38 mouse cellular contexts compared by ENCODE assay signal in genomic region chr2:35422384-35422783, GRCm38 (mm10). TPM values are rescaled to one million over a fixed set of nuclear protein-coding genes. Genes with fewer than 3 reads are reported as not detected.
DNase-seq lines count a peak whose midpoint lies in the region; ATAC-seq lines count a peak whose summit lies in the region.
"Had no signal": no experiment of that assay in that cellular context is flagged by ENCODE, and none has a peak within 500 bp of the region (broad histone marks: within the 10 kb centered on the region; RNA-seq: fewer than 3 reads in every experiment).

No protein-coding gene starts in this region.

- no peaks in the 10 kb centered on the region for H3K27me3 ChIP-seq in hindbrain, embryonic 14.5 days (ENCODE audit: control insufficient read depth, insufficient read depth, low read length)
- H3K27me3 ChIP-seq: embryonic facial prominence, embryonic 15.5 days; forebrain, embryonic 12.5 days; hindbrain, embryonic 13.5 days; limb, embryonic 13.5 days had no signal

- peak; percentile 98 for ATAC-seq in CD4-positive, CD25-positive, alpha-beta regulatory T cell, adult 4 months
- peak; percentile 33 to 51; a peak in 3 of 4 replicates for ATAC-seq in hematopoietic stem cell, adult 5-6 weeks (replicated peaks in 1 of 2; ENCODE audit: insufficient read depth in 1 of 2, low FRiP score in 2 of 2, low TSS enrichment in 1 of 2, low read depth in 1 of 2, poor library complexity in 2 of 2, severe bottlenecking in 2 of 2)
- no peak for ATAC-seq in hindbrain, embryonic 14.5 days (ENCODE audit: low FRiP score)
- ATAC-seq: forebrain, postnatal 0 days had no signal

- no peak overlapping the region for H3K4me3 ChIP-seq in hindbrain, embryonic 14.5 days (replicated peaks; ENCODE audit: low read length)
- H3K4me3 ChIP-seq: embryonic facial prominence, embryonic 10.5 days; embryonic facial prominence, embryonic 15.5 days; forebrain, embryonic 12.5 days; hindbrain, embryonic 13.5 days; limb, embryonic 13.5 days had no signal

- H3K9me3 ChIP-seq in hindbrain, embryonic 14.5 days (ENCODE audit: control insufficient read depth, low read length): 0 out of 2 replicates have a peak, but pooled peaks cover 7% of the 10 kb centered on the region
- H3K9me3 ChIP-seq: embryonic facial prominence, embryonic 15.5 days; hindbrain, embryonic 13.5 days had no signal

- no peaks in the 10 kb centered on the region for H3K36me3 ChIP-seq in hindbrain, embryonic 14.5 days (replicated peaks; ENCODE audit: control insufficient read depth, insufficient read depth)
- H3K36me3 ChIP-seq: forebrain, embryonic 12.5 days had no signal

- H3K4me2 ChIP-seq in hindbrain, embryonic 14.5 days (replicated peaks): no peak overlapping the region
- H3K4me2 ChIP-seq: embryonic facial prominence, embryonic 15.5 days; forebrain, embryonic 12.5 days; heart, embryonic 11.5 days; hindbrain, embryonic 13.5 days; limb, embryonic 13.5 days; liver, embryonic 11.5 days had no signal

- H3K4me1 ChIP-seq in hindbrain, embryonic 14.5 days (replicated peaks; ENCODE audit: control insufficient read depth, insufficient read depth, low read length): no peaks in the 10 kb centered on the region
- H3K4me1 ChIP-seq: embryonic facial prominence, embryonic 15.5 days; forebrain, embryonic 12.5 days; hindbrain, embryonic 13.5 days; limb, embryonic 13.5 days had no signal

- DNase-seq in CD4-positive helper T cell, adult 2 months (ENCODE audit: low read depth, low spot score): peak; percentile 75
- DNase-seq in retina, embryonic 14.5 days (ENCODE audit: low spot score): peak; percentile 15
- no peak for DNase-seq in hindbrain, embryonic 14.5 days (ENCODE audit: low spot score)
- DNase-seq in gastrocnemius, postnatal 10 days: no peak
- DNase-seq in layer of hippocampus, adult 18-20 months (ENCODE audit: low spot score in 2 of 2): no peak
- DNase-seq in lung, postnatal 14 days: no peak
- DNase-seq: adrenal gland, adult 8-10 months; cerebellum, adult 2 months; cerebellum, postnatal 14 days; forebrain, postnatal 0 days; gastrocnemius, postnatal 36 days; heart, adult 18-20 months; heart, postnatal 36 days; kidney, postnatal 14 days; lung, postnatal 4 days; midbrain, embryonic 14.5 days had no signal

- no peak overlapping the region for H3K9ac ChIP-seq in hindbrain, embryonic 14.5 days
- H3K9ac ChIP-seq: embryonic facial prominence, embryonic 15.5 days; forebrain, embryonic 12.5 days; forebrain, postnatal 0 days; hindbrain, embryonic 13.5 days; limb, embryonic 13.5 days had no signal

- H3K27ac ChIP-seq in hindbrain, embryonic 14.5 days: no peak overlapping the region
- H3K27ac ChIP-seq: embryonic facial prominence, embryonic 10.5 days; embryonic facial prominence, embryonic 15.5 days; forebrain, embryonic 12.5 days; hindbrain, embryonic 13.5 days; limb, embryonic 13.5 days had no signal

- WGBS in hindbrain, embryonic 14.5 days: 97% methylated on average over 3 of the region's 3 CpGs

RNA-seq across cellular contexts. Expression of gene 4930402F06Rik, which starts 25.4 kb away (rescaled TPM):
- not detected for polyA plus RNA-seq in CD4-positive, CD25-positive, alpha-beta regulatory T cell, adult 4 months (2017; shearing (Covaris generic))
- not detected in 2 replicates for total RNA-seq in hematopoietic stem cell, adult 5-6 weeks (2017)
- not detected in 2 replicates for polyA plus RNA-seq in hindbrain, embryonic 14.5 days (2014; fragmentation: Nextera tagmentation; extraction: Ambion mirVana)
- not detected for total RNA-seq in gastrocnemius, postnatal 10 days (2021)
- total RNA-seq in layer of hippocampus, adult 18-20 months (2021): not detected
- total RNA-seq: adrenal gland, adult 8-10 months; adrenal gland, postnatal 4 days; forebrain, postnatal 0 days; gastrocnemius, postnatal 36 days; heart, adult 18-20 months; heart, postnatal 36 days; layer of hippocampus, postnatal 14 days; left cerebral cortex, adult 8-10 months; left cerebral cortex, postnatal 36 days; neutrophil, adult 5-6 weeks had no signal
- polyA plus RNA-seq: C2C12; cerebellum, adult 2 months; embryonic facial prominence, embryonic 10.5 days; embryonic facial prominence, embryonic 15.5 days; forebrain, embryonic 12.5 days; forebrain, postnatal 0 days; heart, embryonic 11.5 days; heart, embryonic 16.5 days; hindbrain, embryonic 13.5 days; intestine, embryonic 14.5 days; kidney, embryonic 14.5 days; limb, embryonic 13.5 days; liver, embryonic 11.5 days; liver, embryonic 16.5 days; lung, embryonic 16.5 days; midbrain, embryonic 14.5 days; neural tube, embryonic 11.5 days; urinary bladder, adult 2 months had no signal

RNA-seq across cellular contexts. Expression of gene Ggta1, which starts 40.6 kb away (rescaled TPM):
- polyA plus RNA-seq in CD4-positive, CD25-positive, alpha-beta regulatory T cell, adult 4 months (2017; shearing (Covaris generic)): 10 to 100 TPM; 19.3 to 28.4 TPM
- 65.5 and 86.1 TPM in 2 replicates for total RNA-seq in hematopoietic stem cell, adult 5-6 weeks (2017)
- polyA plus RNA-seq in hindbrain, embryonic 14.5 days (2014; fragmentation: Nextera tagmentation; extraction: Ambion mirVana): 7.8 and 8.4 TPM in 2 replicates
- 10 to 100 TPM; 13.2 to 17.0 TPM for total RNA-seq in gastrocnemius, postnatal 10 days (2021)
- total RNA-seq in layer of hippocampus, adult 18-20 months (2021): 1 to 10 TPM; 2.6 to 4.3 TPM

RNA-seq across cellular contexts. Expression of gene 4930568D16Rik, which starts 54.9 kb away (rescaled TPM):
- polyA plus RNA-seq in CD4-positive, CD25-positive, alpha-beta regulatory T cell, adult 4 months (2017; shearing (Covaris generic)): not detected
- not detected in 2 replicates for total RNA-seq in hematopoietic stem cell, adult 5-6 weeks (2017)
- polyA plus RNA-seq in hindbrain, embryonic 14.5 days (2014; fragmentation: Nextera tagmentation; extraction: Ambion mirVana): not detected in 2 replicates
- not detected for total RNA-seq in gastrocnemius, postnatal 10 days (2021)
- total RNA-seq in layer of hippocampus, adult 18-20 months (2021): not detected
- total RNA-seq: adrenal gland, adult 8-10 months; adrenal gland, postnatal 4 days; forebrain, postnatal 0 days; gastrocnemius, postnatal 36 days; heart, adult 18-20 months; heart, postnatal 36 days; layer of hippocampus, postnatal 14 days; left cerebral cortex, adult 8-10 months; left cerebral cortex, postnatal 36 days; neutrophil, adult 5-6 weeks had no signal
- polyA plus RNA-seq: C2C12; cerebellum, adult 2 months; embryonic facial prominence, embryonic 10.5 days; embryonic facial prominence, embryonic 15.5 days; forebrain, embryonic 12.5 days; forebrain, postnatal 0 days; heart, embryonic 11.5 days; heart, embryonic 16.5 days; hindbrain, embryonic 13.5 days; intestine, embryonic 14.5 days; kidney, embryonic 14.5 days; limb, embryonic 13.5 days; liver, embryonic 11.5 days; liver, embryonic 16.5 days; lung, embryonic 16.5 days; midbrain, embryonic 14.5 days; neural tube, embryonic 11.5 days; urinary bladder, adult 2 months had no signal

Comparison
In these comparisons a context has a peak if more than half of its experiments do, and no peak if none do; other contexts are left out.
1. DNase-seq: peak in CD4-positive helper T cell, adult 2 months (single experiment) and retina, embryonic 14.5 days (single experiment); none in hindbrain, embryonic 14.5 days (single experiment), gastrocnemius, postnatal 10 days (single experiment), layer of hippocampus, adult 18-20 months (0 of 2) and lung, postnatal 14 days (single experiment).